Mouse (Mus musculus) heart, embryonic 14.5 days (tissue): ENCODE measurements around the gene Bhmt2. TPM values are rescaled to one million over a fixed set of nuclear protein-coding genes. Genes with fewer than 3 reads are reported as not detected.

Source experiments
- ATAC-seq: fragments of 200-750 bp; cut with Nextera tagmentation; 2 replicates; pipeline ENCODE4 v1.8.0; 2017; ENCODE audit warnings: low read depth, moderate TSS enrichment; ENCODE audit not compliant: insufficient number of reproducible peaks, insufficient read depth, low FRiP score
- H3K27ac ChIP-seq, 2 experiments: fragments of 200-500 bp in 1 of 2; fragments of 300-500 bp in 1 of 2; sonication (generic) in 1 of 2; replicated peaks in 1 of 2; 2 replicates each; pipeline ENCODE4 v1.5.1; 2012 to 2014; ENCODE audit warnings: low read depth in 2 of 2, low read length in 2 of 2, control low read depth in 1 of 2, mild to moderate bottlenecking in 1 of 2, mixed read lengths in 1 of 2; ENCODE audit not compliant: control insufficient read depth in 1 of 2, insufficient read depth in 1 of 2
- H3K27me3 ChIP-seq: fragments of 300-500 bp; sonication (generic); 2 replicates; pipeline ENCODE4 v1.6.1; 2014; ENCODE audit warnings: mild to moderate bottlenecking, low read length, control low read depth; ENCODE audit not compliant: control insufficient read depth, insufficient read depth
- H3K36me3 ChIP-seq: fragments of 300-500 bp; sonication (generic); 2 replicates; pipeline ENCODE4 v1.6.1; 2014; ENCODE audit warnings: mild to moderate bottlenecking, control low read depth, low read length, mixed read lengths; ENCODE audit not compliant: control insufficient read depth, insufficient read depth
- H3K4me1 ChIP-seq, 2 experiments: fragments of 200-500 bp in 1 of 2; fragments of 300-500 bp in 1 of 2; sonication (generic) in 1 of 2; 2 replicates each; pipeline ENCODE4 v1.6.1; 2012 to 2014; ENCODE audit warnings: low read length in 2 of 2, control low read depth in 1 of 2, mixed read lengths in 1 of 2; ENCODE audit not compliant: control insufficient read depth in 2 of 2, insufficient read depth in 2 of 2
- H3K4me2 ChIP-seq: fragments of 300-500 bp; sonication (generic); 2 replicates; pipeline ENCODE4 v1.6.1; 2014; ENCODE audit warnings: mild to moderate bottlenecking, low read length
- H3K4me3 ChIP-seq, 2 experiments: fragments of 200-500 bp in 1 of 2; fragments of 300-500 bp in 1 of 2; sonication (generic) in 1 of 2; 2 replicates each; pipeline ENCODE4 v1.5.1; 2012 to 2014; ENCODE audit warnings: low read length in 2 of 2, mild to moderate bottlenecking in 2 of 2, control low read depth in 1 of 2, low read depth in 1 of 2, moderate library complexity in 1 of 2; ENCODE audit not compliant: control insufficient read depth in 1 of 2, insufficient read depth in 1 of 2
- H3K9ac ChIP-seq: fragments of 300-500 bp; sonication (generic); 2 replicates; pipeline ENCODE4 v1.6.1; 2014; ENCODE audit warnings: mild to moderate bottlenecking, low read length
- H3K9me3 ChIP-seq: fragments of 300-500 bp; sonication (generic); 2 replicates; pipeline ENCODE4 v1.6.1; 2016; ENCODE audit warnings: low read length, control low read depth; ENCODE audit not compliant: control insufficient read depth
- WGBS: fragments of 180-500 bp; shearing (Covaris S2); extraction: QIAGEN DNeasy Blood & Tissue Kit; methylation state at CpG from one replicate; pipeline ENCODE4 v1.1.7; 2014; 5-methylcytosine and 5-hydroxymethylcytosine counted together
- polyA plus RNA-seq: library from polyadenylated mRNA; unstranded; fragments of >200 nt; fragmentation: Nextera tagmentation; extraction: Ambion mirVana; gene quantifications from 2 replicates; pipeline ENCODE4 v1.2.1, GENCODE M21; 2014

The Bhmt2 gene
- polyA plus RNA-seq, 1 experiment from 2014 or later = not detected

GRCm38 (mm10) chr13:93710325-93710724, 36.2 kb upstream of the Bhmt2 start:
- Histone ChIP-seq H3K4me2 (no peak overlapping the region), H3K27me3 (no peaks in the 10 kb centered on the region), H3K27ac (no peak overlapping the region), H3K4me1 (no peaks in the 10 kb centered on the region), H3K9me3 (no peaks in the 10 kb centered on the region), H3K9ac (no peak overlapping the region), H3K36me3 (no peaks in the 10 kb centered on the region), H3K4me3 (no peak overlapping the region)
- ATAC-seq = no peak
- 86% methylated on average over 4 of the region's 4 CpGs for WGBS

GRCm38 (mm10) chr13:93707271-93707670, 33.2 kb upstream of the Bhmt2 start:
- H3K27ac ChIP-seq = no peak overlapping the region
- H3K4me2 ChIP-seq = no peak overlapping the region
- no peaks in the 10 kb centered on the region for H3K9me3 ChIP-seq
- no peaks in the 10 kb centered on the region for H3K27me3 ChIP-seq
- no peak overlapping the region for H3K9ac ChIP-seq
- no peak overlapping the region for H3K4me3 ChIP-seq
- no peak for ATAC-seq
- 75% methylated on average over 4 of the region's 4 CpGs for WGBS
- H3K4me1 ChIP-seq = no peaks in the 10 kb centered on the region
- no peaks in the 10 kb centered on the region for H3K36me3 ChIP-seq

- ATAC-seq = no peak
- no peak overlapping the region for H3K4me3 ChIP-seq
- no peaks in the 10 kb centered on the region for H3K27me3 ChIP-seq
- no peak overlapping the region for H3K27ac ChIP-seq
- H3K4me1 ChIP-seq = no peaks in the 10 kb centered on the region
- H3K9me3 ChIP-seq = no peaks in the 10 kb centered on the region
- H3K9ac ChIP-seq = no peak overlapping the region
- H3K4me2 ChIP-seq = no peak overlapping the region
- H3K36me3 ChIP-seq = no peaks in the 10 kb centered on the region
- 73% methylated on average over 4 of the region's 4 CpGs for WGBS
Observed at GRCm38 (mm10) chr13:93705697-93706096, 31.6 kb upstream of the Bhmt2 start.

- 60% methylated on average over 6 of the region's 6 CpGs for WGBS
- no peak overlapping the region for H3K4me3 ChIP-seq
Observed at GRCm38 (mm10) chr13:93698866-93699265, 24.8 kb upstream of the Bhmt2 start.

DNA sequence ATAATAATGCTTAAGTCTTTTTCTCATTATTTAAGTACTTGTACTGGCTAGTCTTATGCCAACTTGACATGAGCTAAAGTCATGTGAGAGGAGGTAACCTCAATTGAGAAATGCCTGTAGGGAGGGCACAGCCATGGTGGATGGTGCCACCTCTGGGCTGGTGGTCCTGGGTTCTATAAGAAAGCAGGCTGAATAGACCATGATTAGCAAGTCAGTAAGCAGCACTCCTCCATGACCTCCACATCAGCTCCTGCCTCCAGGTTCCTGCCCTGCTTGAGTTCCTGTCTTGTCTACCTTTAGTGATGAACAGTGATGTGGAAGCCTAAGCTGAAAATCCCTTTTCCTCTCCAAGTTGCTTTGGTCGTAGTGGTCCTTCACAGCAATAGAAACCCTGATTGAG, 16.7 kb upstream of the Bhmt2 start:
- ATAC-seq = no peak
- no peaks in the 10 kb centered on the region for H3K36me3 ChIP-seq
- H3K27ac ChIP-seq = no peak overlapping the region
- no peaks in the 10 kb centered on the region for H3K4me1 ChIP-seq
- no peaks in the 10 kb centered on the region for H3K9me3 ChIP-seq
- H3K27me3 ChIP-seq = no peaks in the 10 kb centered on the region
- H3K4me3 ChIP-seq = no peak overlapping the region
- no peak overlapping the region for H3K9ac ChIP-seq
- WGBS = 74% methylated on average over 1 of the region's 1 CpGs
- no peak overlapping the region for H3K4me2 ChIP-seq

More at GRCm38 (mm10) chr13:93698866-93699265, 24.8 kb upstream of the Bhmt2 start:
- H3K4me1 ChIP-seq = no peaks in the 10 kb centered on the region
- H3K4me2 ChIP-seq = no peak overlapping the region
- H3K27me3 ChIP-seq = no peaks in the 10 kb centered on the region
- no peak overlapping the region for H3K9ac ChIP-seq
- no peak overlapping the region for H3K27ac ChIP-seq
- no peak for ATAC-seq
- no peaks in the 10 kb centered on the region for H3K9me3 ChIP-seq
- H3K36me3 ChIP-seq = no peaks in the 10 kb centered on the region

- WGBS = 92% methylated on average over 3 of the region's 3 CpGs
Observed at GRCm38 (mm10) chr13:93689566-93689965, 15.5 kb upstream of the Bhmt2 start.

DNA sequence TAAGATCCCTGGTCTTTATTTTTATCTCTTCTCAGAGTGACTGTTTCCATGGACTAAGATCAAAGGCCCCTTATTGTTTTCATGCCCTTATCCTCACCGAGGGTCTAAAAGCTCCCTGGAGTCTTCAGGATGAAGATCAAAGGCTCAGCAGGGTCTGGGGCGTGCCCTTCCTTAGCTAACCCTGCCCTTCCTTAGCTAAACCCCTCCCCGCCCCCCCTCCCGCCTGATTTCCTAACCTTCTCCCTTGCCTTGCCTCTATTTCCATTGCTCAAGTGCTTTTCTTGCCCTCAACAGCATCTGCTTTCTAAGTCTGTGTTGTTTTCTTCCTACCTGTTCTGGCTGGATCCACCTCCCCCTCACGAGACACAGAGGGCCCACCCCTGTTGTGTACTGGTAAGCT, 13.2 kb upstream of the Bhmt2 start:
- Histone ChIP-seq H3K36me3 (no peaks in the 10 kb centered on the region), H3K9ac (no peak overlapping the region), H3K4me1 (no peaks in the 10 kb centered on the region), H3K4me2 (no peak overlapping the region), H3K4me3 (no peak overlapping the region), H3K27me3 (no peaks in the 10 kb centered on the region), H3K9me3 (no peaks in the 10 kb centered on the region), H3K27ac (no peak overlapping the region)
- ATAC-seq = no peak
- WGBS = 15% methylated on average over 4 of the region's 5 CpGs

More at GRCm38 (mm10) chr13:93689566-93689965, 15.5 kb upstream of the Bhmt2 start:
- H3K9ac ChIP-seq = no peak overlapping the region
- no peaks in the 10 kb centered on the region for H3K4me1 ChIP-seq
- ATAC-seq = no peak
- no peak overlapping the region for H3K27ac ChIP-seq
- H3K36me3 ChIP-seq = no peaks in the 10 kb centered on the region
- H3K4me3 ChIP-seq = no peak overlapping the region
- no peaks in the 10 kb centered on the region for H3K9me3 ChIP-seq
- H3K27me3 ChIP-seq = no peaks in the 10 kb centered on the region
- no peak overlapping the region for H3K4me2 ChIP-seq

DNA sequence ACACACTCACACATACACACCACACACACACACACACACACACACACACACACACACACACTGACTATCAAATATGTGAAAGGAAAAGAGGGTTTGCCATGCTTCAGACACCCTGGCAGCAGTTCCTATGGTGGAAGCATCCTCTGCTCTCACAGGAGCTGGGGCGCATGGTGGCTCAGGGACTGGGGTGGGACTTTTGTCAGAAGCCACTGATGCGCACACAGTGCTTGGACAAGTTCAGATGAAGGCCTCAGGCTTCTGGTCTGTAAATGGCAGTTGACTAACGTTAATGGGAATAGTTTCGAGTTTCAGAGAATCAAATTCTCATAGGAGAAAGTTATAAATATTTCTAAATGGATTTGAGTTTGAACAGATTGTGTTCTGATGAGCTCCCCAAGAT, 11.1 kb upstream of the Bhmt2 start:
- H3K4me2 ChIP-seq = no peak overlapping the region
- H3K27me3 ChIP-seq = no peaks in the 10 kb centered on the region
- H3K27ac ChIP-seq = no peak overlapping the region
- no peaks in the 10 kb centered on the region for H3K4me1 ChIP-seq
- no peaks in the 10 kb centered on the region for H3K9me3 ChIP-seq
- H3K4me3 ChIP-seq = no peak overlapping the region
- WGBS = 88% methylated on average over 4 of the region's 4 CpGs
- H3K36me3 ChIP-seq = no peaks in the 10 kb centered on the region
- no peak for ATAC-seq
- no peak overlapping the region for H3K9ac ChIP-seq
